Mouse (Mus musculus): Measurements from ENCODE around the gene Map2k5.

DNA sequence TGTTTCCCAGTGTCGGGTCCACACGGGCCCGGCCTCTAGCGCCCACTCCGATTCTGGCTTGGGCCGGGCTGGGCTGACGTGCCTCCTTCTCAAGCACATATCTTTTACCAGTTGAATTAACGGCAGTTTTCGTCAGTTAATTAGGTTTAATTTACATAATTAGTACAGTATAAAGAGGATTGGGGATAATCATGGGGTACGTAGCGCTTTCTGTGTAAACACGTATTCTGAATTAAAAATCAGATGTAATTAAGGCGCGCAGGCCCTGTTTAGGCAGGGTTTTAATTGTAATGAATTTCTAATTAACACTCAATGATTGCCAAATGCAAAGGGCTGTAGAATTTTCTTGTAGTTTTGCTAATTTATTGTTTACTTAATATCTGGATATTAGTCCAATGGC lies 225.8 kb downstream of the Map2k5 start:
- TF ChIP-seq POLR2A (IDR thresholded peaks at IDR 0.05; ENCODE audit: low read depth, low read length) (no peak), CTCF (IDR thresholded peaks at IDR 0.05; ENCODE audit: borderline replicate concordance, insufficient read depth, low read length) (no peak)
